Mouse (Mus musculus) intestine, embryonic 16.5 days (tissue): ENCODE data around the gene E130114P18Rik. TPM values are rescaled to one million over a fixed set of nuclear protein-coding genes. Genes with fewer than 3 reads are reported as not detected.

ENCODE experiments used
- ATAC-seq: fragments of 200-750 bp; cut with Nextera tagmentation; 2 replicates; pipeline ENCODE4 v1.8.0; 2017; ENCODE audit warnings: moderate TSS enrichment, moderate library complexity
- H3K27ac ChIP-seq: fragments of 300-500 bp; sonication (generic); 2 replicates; pipeline ENCODE4 v1.5.1; 2014; ENCODE audit warnings: mild to moderate bottlenecking, low read length
- H3K27me3 ChIP-seq: fragments of 300-500 bp; sonication (generic); replicated peaks from 2 replicates; pipeline ENCODE4 v1.6.1; 2014; ENCODE audit warnings: low read length, control low read depth, mixed read lengths; ENCODE audit not compliant: control insufficient read depth, insufficient read depth
- H3K36me3 ChIP-seq: fragments of 300-500 bp; sonication (generic); 2 replicates; pipeline ENCODE4 v1.6.1; 2014; ENCODE audit warnings: low read length, control low read depth; ENCODE audit not compliant: control insufficient read depth, insufficient read depth
- H3K4me1 ChIP-seq: fragments of 300-500 bp; sonication (generic); 2 replicates; pipeline ENCODE4 v1.6.1; 2014; ENCODE audit warnings: low read length, control low read depth, mixed read lengths; ENCODE audit not compliant: control insufficient read depth, insufficient read depth
- H3K4me2 ChIP-seq: fragments of 300-500 bp; sonication (generic); 2 replicates; pipeline ENCODE4 v1.6.1; 2014; ENCODE audit warnings: low read depth, low read length, control low read depth
- H3K4me3 ChIP-seq: fragments of 300-500 bp; sonication (generic); 2 replicates; pipeline ENCODE4 v1.5.1; 2014; ENCODE audit warnings: mild to moderate bottlenecking, low read length
- H3K9ac ChIP-seq: fragments of 300-500 bp; sonication (generic); 2 replicates; pipeline ENCODE4 v1.6.1; 2014; ENCODE audit warnings: low read depth, low read length
- H3K9me3 ChIP-seq: fragments of 300-500 bp; sonication (generic); 2 replicates; pipeline ENCODE4 v1.6.1; 2016; ENCODE audit warnings: low read length, control low read depth; ENCODE audit not compliant: control insufficient read depth
- WGBS: fragments of 180-500 bp; shearing (Covaris S2); extraction: QIAGEN DNeasy Blood & Tissue Kit; methylation state at CpG from one replicate; pipeline ENCODE4 v1.1.7; 2014; 5-methylcytosine and 5-hydroxymethylcytosine counted together
- polyA plus RNA-seq: library from polyadenylated mRNA; unstranded; fragments of >200 nt; fragmentation: Nextera tagmentation; extraction: Ambion mirVana; gene quantifications from 2 replicates; pipeline ENCODE4 v1.2.1, GENCODE M21; 2015

Gene E130114P18Rik
- polyA plus RNA-seq, 1 experiment from 2014 or later, result 2.6 TPM

DNA sequence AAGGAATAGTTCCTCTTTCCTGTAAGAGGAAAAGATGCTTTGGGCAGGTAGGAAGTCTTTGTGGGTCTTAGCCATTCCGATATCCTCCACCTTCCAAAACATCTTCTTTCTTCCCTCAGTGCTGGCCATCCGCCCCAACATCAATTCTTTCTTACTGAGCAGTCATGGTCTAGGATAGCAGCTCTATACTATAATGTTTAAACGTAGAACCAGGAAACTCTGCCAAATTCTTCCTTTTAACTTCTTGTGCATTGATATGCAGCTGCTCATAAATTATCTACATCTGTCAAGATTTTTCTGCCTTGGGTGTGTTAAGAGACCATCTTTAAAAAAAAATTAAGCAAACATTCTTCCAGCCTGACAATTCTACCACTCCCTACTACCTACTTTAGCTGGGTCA is 47.5 kb downstream of the E130114P18Rik start:
- no peak for ATAC-seq
- H3K27me3 ChIP-seq, result no peaks in the 10 kb centered on the region

DNA sequence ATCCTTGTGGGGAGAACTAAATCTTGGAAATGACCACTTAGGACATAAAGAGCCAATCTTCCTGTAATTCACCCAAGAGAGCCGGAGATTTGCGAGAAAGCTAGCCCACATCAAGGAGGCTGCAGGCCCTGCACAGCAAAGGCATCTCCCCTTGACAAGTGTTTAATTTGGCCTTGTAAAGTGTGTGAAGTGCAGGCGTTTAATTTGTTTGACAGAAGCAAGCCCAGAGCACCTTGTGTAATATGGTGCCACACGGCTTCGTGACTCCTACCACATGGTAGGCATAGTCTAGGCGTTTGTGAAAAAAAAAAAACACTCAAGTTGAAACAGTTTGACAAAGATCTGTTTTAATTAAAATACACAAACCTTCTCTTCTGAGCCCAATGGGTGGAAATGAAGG is 47.9 kb downstream of the E130114P18Rik start:
- Histone ChIP-seq H3K27ac (no peak overlapping the region), H3K4me1 (no peaks in the 10 kb centered on the region), H3K4me3 (no peak overlapping the region), H3K36me3 (no peaks in the 10 kb centered on the region), H3K9ac (no peak overlapping the region), H3K27me3 (no peaks in the 10 kb centered on the region), H3K9me3 (no peaks in the 10 kb centered on the region), H3K4me2 (no peak overlapping the region)
- no peak for ATAC-seq
- WGBS, result 64% methylated on average over 6 of the region's 6 CpGs

More for the DNA sequence above, 47.5 kb downstream of the E130114P18Rik start:
- H3K9ac ChIP-seq, result no peak overlapping the region
- H3K9me3 ChIP-seq, result no peaks in the 10 kb centered on the region
- no peak overlapping the region for H3K27ac ChIP-seq
- H3K4me2 ChIP-seq, result no peak overlapping the region
- WGBS, result 58% methylated on average over 3 of the region's 3 CpGs
- no peaks in the 10 kb centered on the region for H3K4me1 ChIP-seq
- no peaks in the 10 kb centered on the region for H3K36me3 ChIP-seq
- no peak overlapping the region for H3K4me3 ChIP-seq

DNA sequence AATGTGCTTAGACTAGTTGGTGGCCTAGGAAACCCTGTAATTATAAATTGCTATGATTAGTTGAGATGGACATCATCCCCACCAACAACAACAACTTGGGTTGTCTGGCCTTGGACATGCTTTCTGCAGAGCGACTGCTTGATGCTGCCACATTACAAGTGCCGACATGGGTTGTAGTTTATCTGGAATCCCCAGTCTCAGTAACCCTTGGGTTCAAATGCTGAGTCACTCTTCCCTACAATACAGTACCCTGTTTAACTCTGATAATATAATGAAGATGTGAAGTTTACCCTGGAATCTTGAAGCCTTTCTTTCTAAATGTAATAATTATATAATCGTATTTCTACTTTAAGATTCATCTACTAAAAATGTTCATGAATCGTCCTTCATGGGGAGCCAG is 49.4 kb downstream of the E130114P18Rik start:
- Histone ChIP-seq H3K4me2 (no peak overlapping the region), H3K27ac (no peak overlapping the region), H3K27me3 (no peaks in the 10 kb centered on the region), H3K9me3 (no peaks in the 10 kb centered on the region), H3K9ac (no peak overlapping the region), H3K4me1 (no peaks in the 10 kb centered on the region), H3K36me3 (no peaks in the 10 kb centered on the region), H3K4me3 (no peak overlapping the region)
- WGBS, result 89% methylated on average over 4 of the region's 4 CpGs
- ATAC-seq, result no peak

DNA sequence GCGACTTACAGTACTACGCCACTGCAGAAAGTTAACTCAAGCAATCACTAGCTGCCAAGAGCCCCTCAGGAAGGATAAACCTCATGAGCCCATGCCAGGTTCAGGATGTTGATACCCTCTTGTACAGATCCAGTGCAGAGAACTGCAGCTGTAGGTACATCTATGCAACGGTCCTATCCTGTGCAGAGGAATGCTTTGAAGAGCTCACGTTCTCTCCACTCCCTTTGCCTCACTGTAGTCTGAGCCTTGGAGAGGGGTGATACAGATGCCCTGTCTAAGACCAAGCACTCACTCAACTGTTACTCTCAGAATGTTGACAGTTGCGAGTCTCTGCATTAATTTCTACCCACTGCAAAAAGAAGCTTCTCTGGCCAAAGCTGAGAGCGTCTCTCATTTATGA is 54.5 kb downstream of the E130114P18Rik start:
- Histone ChIP-seq H3K4me1 (no peaks in the 10 kb centered on the region), H3K4me3 (no peak overlapping the region), H3K27me3 (no peaks in the 10 kb centered on the region), H3K27ac (no peak overlapping the region), H3K36me3 (no peaks in the 10 kb centered on the region), H3K4me2 (no peak overlapping the region), H3K9me3 (no peaks in the 10 kb centered on the region), H3K9ac (no peak overlapping the region)
- 87% methylated on average over 6 of the region's 6 CpGs for WGBS
- no peak for ATAC-seq

DNA sequence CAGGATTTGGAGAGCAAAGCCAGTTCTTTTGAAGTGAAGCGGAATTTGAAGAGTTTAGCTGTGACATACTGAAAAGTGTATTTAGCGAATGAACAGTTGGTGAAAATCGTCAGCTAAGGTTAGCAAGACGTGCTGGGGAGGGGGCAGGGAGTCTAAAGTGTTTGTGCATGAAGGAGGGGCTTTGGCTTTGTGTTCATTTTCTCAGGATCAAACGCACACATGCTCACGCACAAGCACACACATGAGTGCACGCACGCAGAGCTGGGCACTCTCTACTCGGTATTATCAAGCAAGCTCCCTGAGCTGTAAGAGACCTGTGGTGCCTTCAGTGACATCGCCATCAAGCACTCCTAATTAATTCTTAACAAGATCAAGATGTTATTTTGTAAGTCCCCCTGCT is 55.2 kb downstream of the E130114P18Rik start:
- no peak overlapping the region for H3K27ac ChIP-seq
- no peaks in the 10 kb centered on the region for H3K36me3 ChIP-seq
- H3K9me3 ChIP-seq, result no peaks in the 10 kb centered on the region
- no peaks in the 10 kb centered on the region for H3K27me3 ChIP-seq
- H3K4me3 ChIP-seq, result no peak overlapping the region
- 72% methylated on average over 10 of the region's 10 CpGs for WGBS
- H3K4me2 ChIP-seq, result no peak overlapping the region
- ATAC-seq, result no peak
- H3K9ac ChIP-seq, result no peak overlapping the region
- no peaks in the 10 kb centered on the region for H3K4me1 ChIP-seq

DNA sequence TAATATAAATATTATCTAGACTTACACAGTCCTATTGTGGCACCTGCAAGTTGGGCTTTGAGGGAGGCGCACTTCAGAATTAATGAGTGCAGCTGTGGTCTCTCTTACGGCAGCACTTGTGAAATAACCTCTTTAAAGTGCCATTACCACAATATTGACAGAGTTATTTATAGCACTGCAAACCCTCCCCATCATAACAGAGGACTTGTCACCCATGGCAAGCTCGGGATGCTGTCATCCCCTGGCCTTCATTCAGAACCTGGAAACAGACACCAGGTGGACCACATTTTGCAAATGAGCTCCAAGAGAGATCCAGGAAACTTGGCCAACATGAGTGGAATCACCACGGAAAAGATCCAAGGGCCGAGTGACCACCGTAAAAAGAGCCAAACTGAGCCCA is 63.3 kb downstream of the E130114P18Rik start:
- H3K27ac ChIP-seq, result no peak overlapping the region
- 68% methylated on average over 6 of the region's 6 CpGs for WGBS
- ATAC-seq, result no peak
- H3K9me3 ChIP-seq, result no peaks in the 10 kb centered on the region
- no peaks in the 10 kb centered on the region for H3K27me3 ChIP-seq
- no peaks in the 10 kb centered on the region for H3K36me3 ChIP-seq
- H3K4me1 ChIP-seq, result no peaks in the 10 kb centered on the region
- no peak overlapping the region for H3K4me3 ChIP-seq
- H3K9ac ChIP-seq, result no peak overlapping the region
- no peak overlapping the region for H3K4me2 ChIP-seq

DNA sequence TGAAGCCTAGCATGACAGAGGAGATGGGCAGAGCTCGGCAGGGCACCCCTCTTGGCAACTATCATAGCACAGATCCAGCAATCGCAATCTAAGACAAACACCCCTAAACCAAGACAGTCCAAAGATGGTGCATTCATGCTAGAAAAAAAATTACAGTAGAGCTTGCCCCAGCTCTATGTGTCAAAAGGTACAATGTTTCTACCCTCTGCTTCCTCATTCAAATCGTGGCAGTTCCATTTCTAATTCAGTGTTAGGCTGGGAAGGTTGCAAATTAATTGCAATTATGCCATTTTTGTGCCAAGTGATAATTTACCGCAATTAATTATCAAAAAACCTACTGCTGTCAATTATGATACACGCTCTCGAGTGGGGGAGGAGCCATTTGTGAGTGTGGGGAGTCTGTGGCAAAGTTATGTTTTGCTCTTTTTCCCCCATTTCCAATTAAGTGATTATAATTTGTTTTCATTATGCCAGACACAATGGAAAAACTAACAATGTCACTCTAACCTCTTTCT is 63.7 kb downstream of the E130114P18Rik start:
- H3K27ac ChIP-seq, result no peak overlapping the region
- H3K27me3 ChIP-seq, result no peaks in the 10 kb centered on the region
- no peak overlapping the region for H3K9ac ChIP-seq
- no peak for ATAC-seq
- H3K4me1 ChIP-seq, result 0 out of 2 replicates have a peak, but pooled peaks cover 1% of the 10 kb centered on the region
- 90% methylated on average over 6 of the region's 6 CpGs for WGBS
- H3K9me3 ChIP-seq, result no peaks in the 10 kb centered on the region
- no peak overlapping the region for H3K4me2 ChIP-seq
- H3K36me3 ChIP-seq, result no peaks in the 10 kb centered on the region
- H3K4me3 ChIP-seq, result no peak overlapping the region

DNA sequence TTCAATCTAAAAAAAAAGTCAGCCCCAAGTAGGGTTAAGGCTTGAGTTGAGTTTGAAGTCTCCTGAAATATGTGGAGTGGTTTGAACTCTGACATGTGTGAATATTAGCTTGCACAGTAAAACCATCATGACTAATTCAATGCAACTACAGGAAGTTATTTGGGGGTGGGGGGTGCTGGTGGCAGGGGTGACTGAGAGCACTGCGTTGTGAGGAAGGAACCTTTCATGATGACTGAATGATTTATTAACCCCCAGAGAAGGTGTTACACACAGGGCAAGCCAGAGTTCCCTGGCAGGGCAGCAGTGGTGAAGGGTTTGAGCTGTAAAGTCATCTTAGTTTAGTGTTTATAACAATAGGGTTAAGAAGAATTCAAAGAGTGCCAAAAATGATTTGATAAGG is 65.3 kb downstream of the E130114P18Rik start:
- H3K27me3 ChIP-seq, result no peaks in the 10 kb centered on the region
- 0 out of 2 replicates have a peak, but pooled peaks cover 3% of the 10 kb centered on the region for H3K4me1 ChIP-seq
- H3K36me3 ChIP-seq, result no peaks in the 10 kb centered on the region
- no peak overlapping the region for H3K4me3 ChIP-seq
- H3K4me2 ChIP-seq, result no peak overlapping the region
- H3K9ac ChIP-seq, result no peak overlapping the region
- no peak for ATAC-seq
- no peaks in the 10 kb centered on the region for H3K9me3 ChIP-seq
- WGBS, result 6% methylated on average over 1 of the region's 1 CpGs
- no peak overlapping the region for H3K27ac ChIP-seq

DNA sequence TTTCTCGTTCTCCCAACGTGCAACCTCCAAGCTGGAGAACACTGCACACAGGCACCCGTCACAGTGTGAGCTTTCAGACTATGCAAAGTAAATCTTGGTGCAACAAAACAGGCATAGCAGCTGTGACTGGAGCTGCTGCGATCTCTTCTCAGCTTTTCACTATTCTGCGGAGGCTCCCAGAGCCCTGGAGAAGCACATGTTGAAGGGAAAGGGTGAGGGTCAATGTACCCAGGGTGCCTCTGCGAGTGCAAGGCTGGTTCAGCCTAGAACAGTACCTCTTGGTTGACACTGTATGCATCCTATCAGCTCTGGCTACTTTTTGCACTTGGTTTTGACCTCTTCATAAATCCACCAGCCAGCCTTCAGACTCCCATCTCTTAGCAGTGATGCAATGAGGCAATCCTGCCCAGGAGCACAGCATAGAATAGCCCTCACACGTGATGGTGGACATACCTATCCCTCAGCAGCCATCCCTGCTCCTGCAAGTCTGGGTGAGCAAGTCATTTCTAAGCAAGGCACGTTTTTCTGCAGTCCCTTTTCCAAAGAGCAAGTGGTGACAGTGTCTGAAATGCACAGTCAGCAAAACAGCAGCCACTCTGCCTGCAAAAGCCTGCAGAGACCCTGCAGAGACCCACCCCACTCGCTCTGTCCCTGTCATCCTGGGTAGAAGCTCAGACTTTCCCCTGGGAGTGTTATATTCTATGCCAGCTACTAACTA is 67.7 kb downstream of the E130114P18Rik start:
- Histone ChIP-seq H3K9ac (no peak overlapping the region), H3K4me3 (no peak overlapping the region), H3K4me2 (no peak overlapping the region), H3K27ac (no peak overlapping the region), H3K9me3 (no peaks in the 10 kb centered on the region), H3K36me3 (no peaks in the 10 kb centered on the region), H3K4me1 (0 out of 2 replicates have a peak, but pooled peaks cover 3% of the 10 kb centered on the region), H3K27me3 (no peaks in the 10 kb centered on the region)
- WGBS, result 51% methylated on average over 9 of the region's 9 CpGs
- ATAC-seq, result no peak
